Mouse (Mus musculus): ENCODE measurements around the gene Klhl28.

Gene Klhl28

GRCm38 (mm10) chr12:64965124-64966026, at the start of gene Klhl28, which contains the start of gene Togaram1:
Gene Klhl28 (minus strand): TSS chr12:64965534.
Gene Togaram1 (plus strand): TSS chr12:64965804.
- peak; percentile 100 for DNase-seq (ENCODE audit: low read depth, low spot score)

DNA sequence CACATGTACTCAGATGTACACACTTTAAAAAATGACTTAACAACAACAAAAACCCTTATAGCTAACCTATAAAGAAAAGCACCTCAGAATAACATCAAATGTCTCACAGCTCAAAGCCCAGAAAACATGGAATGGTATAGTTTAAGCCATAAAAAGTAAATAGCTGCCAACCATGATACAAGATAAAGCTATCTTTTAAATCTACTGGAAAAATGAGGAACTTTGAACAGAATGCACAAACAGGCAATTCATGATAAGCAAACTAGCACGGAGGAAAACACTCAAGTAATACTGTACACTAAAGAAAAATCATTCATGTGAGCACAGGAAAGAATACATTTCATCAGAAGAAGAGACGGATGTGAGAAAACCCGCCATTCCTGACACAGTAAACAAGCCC, 42.4 kb upstream of the Klhl28 start:
- DNase-seq (ENCODE audit: low read depth, low spot score): no peak

- DNase-seq (ENCODE audit: low read depth, low spot score): no peak
Measured at GRCm38 (mm10) chr12:64977518-64977917, 12.2 kb upstream of the Klhl28 start.

DNA sequence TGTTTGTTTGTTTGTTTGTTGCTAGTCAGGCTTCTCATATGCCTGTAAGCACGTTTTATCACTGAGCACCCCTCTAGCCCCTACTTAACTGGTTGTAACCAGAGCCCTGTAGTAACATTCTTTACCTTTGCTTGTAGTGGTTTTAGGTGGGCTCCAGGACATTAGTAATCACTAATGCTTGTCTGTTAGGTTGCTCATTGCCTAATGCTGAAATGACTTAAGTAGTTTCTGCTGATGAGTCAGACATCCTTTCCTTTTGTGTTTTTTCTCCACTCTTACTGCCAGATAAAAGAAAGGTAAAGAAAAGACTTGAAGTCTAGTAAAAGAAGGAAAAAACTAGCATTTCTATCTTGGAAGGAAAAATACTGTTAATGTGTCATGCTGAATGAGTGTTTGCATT, 10.9 kb upstream of the Klhl28 start:
- DNase-seq (ENCODE audit: low read depth, low spot score): no peak

GRCm38 (mm10) chr12:64975558-64975957, 10.2 kb upstream of the Klhl28 start:
- no peak for DNase-seq (ENCODE audit: low read depth, low spot score)

DNA sequence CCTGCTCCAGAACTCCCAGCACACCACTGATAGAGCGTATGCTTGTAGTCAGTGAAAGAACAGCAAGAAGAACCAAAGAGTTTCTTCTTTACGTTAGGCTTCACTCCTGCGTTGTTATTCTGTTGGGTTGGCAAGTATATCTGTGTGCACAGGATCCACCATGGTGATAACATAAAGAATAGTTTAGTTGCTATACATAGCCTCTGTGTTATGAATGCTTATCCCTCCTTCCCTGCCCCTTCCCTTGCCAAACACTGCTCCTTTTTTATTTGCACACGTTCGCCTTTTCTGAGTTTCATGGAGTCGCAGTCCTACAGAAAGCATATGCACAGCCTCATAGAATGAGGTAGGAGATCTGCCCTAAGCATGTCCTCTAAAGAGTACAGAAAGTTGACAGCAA, 6.7 kb upstream of the Klhl28 start:
- no peak for DNase-seq (ENCODE audit: low read depth, low spot score)

GRCm38 (mm10) chr12:64971399-64971798, 6.1 kb upstream of the Klhl28 start:
- no peak for DNase-seq (ENCODE audit: low read depth, low spot score)

DNA sequence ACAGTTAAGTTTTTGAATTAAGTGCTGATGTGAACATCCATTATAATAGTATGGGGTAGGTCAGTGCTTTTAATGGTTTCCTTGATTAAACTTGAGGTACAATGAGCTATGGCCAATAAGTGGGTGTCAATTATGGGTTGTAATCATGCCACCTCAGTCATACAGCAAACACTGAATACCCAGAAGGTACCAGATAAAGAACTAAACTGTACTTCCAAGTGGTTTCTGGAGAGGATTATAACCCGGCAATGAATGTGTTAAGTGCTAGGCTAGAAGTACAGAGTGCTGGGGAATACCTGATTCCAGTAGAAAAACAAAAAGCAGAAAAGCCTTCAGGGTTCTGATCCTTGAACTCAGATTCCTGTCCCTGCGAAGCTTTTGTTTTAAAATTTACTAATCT, 2.7 kb upstream of the Klhl28 start:
- DNase-seq (ENCODE audit: low read depth, low spot score): no peak

DNA sequence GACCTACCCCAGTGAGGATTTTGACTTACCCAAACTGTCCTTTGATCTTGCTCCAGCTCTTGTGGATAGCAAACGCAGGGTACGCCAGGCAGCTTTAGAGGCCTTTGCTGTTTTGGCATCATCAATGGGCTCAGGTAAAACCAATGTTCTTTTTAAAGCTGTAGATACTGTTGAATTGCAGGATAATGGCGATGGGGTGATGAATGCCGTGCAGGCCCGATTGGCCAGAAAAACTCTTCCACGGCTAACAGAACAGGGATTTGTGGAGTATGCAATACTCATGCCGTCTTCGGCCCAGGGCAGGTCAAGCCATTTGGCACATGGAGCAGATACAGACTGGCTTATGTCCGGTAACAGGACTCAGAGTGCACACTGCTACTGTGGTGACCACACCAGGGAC, 2.1 kb upstream of the Klhl28 start:
- no peak for DNase-seq (ENCODE audit: low read depth, low spot score)

GRCm38 (mm10) chr12:64966652-64967435, 1.5 kb upstream of the Klhl28 start:
- DNase-seq (ENCODE audit: low read depth, low spot score): peak; percentile 25

DNA sequence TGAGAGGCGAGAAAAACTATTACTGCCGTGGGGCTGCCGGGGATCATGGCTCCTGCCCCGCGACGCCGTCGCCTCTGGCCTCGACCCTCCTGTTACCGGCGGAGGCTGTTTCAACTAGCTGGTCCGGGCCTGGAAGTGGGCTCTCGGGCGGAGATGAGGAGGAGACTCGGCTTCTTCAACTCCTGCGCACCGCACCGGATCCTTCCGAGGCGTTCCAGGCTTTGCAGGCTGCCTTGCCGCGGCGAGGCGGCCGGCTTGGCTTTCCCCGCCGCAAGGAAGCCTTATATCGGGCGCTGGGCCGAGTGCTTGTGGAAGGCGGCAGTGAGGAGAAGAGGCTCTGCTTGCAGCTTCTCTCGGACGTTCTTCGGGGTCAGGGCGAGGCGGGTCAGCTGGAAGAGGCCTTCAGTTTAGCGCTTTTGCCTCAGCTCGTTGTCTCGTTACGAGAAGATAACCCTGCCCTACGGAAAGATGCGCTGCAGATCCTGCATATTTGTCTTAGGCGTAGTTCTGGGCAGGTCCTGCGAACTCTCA, 832 bp upstream of the Klhl28 start:
- peak; percentile 75 for DNase-seq (ENCODE audit: low read depth, low spot score)

GRCm38 (mm10) chr12:64964560-64964959, 774 bp downstream of the Klhl28 start:
- DNase-seq (ENCODE audit: low read depth, low spot score): no peak

GRCm38 (mm10) chr12:64937493-64937892, 27.8 kb downstream of the Klhl28 start:
- peak; percentile 45 for DNase-seq (ENCODE audit: low read depth, low spot score)

DNA sequence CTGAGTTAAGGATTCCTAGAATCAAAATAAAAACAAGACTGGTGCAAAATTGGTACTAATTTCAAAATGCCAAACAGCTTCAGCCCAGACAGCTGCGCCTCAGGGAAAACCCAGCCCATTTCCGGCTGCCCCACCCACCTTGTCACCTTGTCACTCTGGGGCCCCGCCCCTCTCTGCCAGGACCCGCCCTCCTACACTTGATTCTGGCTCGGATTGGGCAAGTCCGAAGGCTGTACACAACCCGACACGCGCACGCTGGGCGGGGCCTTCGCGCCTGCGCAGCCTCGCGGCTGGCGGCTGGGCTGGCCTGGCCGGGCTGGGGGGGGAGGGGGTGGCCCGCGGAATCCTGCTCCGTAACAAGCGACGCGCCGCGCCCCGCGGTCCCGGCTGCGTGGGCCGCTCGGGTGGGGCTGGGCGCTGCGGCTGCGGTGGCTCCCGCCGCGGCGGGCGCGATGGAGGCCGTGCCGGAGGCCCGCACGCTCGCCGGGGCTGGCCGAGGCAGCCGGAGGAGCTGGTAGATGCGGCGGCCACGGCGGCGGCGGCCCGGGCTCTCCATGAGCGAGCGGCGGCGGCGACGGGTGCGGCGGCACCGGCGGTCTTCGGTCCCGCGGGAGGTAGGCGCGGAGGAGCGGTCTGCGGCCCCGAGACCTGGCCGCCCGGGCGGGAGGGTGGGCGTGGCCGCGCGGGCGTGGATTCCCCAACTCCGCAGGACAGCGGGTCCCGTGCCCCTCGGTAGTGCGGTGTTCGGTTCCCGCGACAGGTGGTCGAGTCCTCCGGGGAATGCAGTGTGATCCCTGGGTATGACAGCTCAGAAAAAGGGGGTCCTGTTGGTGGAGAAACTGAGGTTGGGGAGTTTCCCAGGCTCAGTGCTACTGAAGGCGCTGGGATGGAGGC, 47.5 kb downstream of the Klhl28 start, which contains the start of gene Gm527:
Gene Gm527, plus strand, starts transcription at position 329 of the 894 bp plus-strand sequence.
- peak; percentile 96 for DNase-seq (ENCODE audit: low read depth, low spot score)

GRCm38 (mm10) chr12:64916735-64917134, 48.6 kb downstream of the Klhl28 start:
- DNase-seq (ENCODE audit: low read depth, low spot score): no peak

DNA sequence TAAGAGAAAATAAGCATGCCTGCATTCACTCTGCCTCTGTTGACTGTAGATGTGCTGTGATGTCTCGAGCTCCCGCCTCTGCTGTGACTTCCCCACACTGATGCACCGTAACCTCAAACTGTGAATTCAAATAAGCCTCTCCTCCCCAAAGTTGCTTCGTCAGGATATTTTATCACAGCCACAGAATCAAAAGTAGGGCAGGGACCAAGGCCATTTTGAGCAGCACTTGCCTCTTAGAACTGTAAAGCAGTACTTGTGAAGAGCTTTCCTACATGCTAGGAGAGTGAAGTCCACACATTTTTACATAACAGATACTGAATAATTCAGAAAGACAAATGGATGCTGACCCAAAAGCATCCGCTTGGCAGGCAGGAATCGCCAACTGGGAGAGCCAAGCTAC, 52.3 kb downstream of the Klhl28 start:
- DNase-seq (ENCODE audit: low read depth, low spot score): no peak

DNA sequence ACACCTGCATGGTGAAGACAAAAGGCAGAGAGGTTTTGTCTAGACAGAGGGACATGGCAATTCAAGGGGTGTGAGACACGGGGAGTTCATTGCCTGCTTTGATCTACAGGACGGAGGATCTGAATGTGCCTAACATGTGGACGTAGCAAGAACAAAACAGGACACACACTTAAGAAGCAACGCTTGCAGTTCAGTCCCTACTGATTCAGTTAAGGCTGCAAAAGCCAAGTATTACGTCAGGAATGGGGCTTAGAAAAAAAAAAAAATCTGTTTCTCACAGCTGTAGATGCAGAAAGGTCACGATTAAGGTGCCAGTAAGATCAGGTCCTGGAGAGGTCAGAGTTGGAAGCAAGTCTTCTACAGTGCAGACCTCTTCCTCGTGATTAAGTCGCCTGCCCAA, 62.1 kb downstream of the Klhl28 start:
- DNase-seq (ENCODE audit: low read depth, low spot score): no peak

- peak; percentile 8 for DNase-seq (ENCODE audit: low read depth, low spot score)
Measured at GRCm38 (mm10) chr12:64902506-64902905, 62.8 kb downstream of the Klhl28 start.

DNA sequence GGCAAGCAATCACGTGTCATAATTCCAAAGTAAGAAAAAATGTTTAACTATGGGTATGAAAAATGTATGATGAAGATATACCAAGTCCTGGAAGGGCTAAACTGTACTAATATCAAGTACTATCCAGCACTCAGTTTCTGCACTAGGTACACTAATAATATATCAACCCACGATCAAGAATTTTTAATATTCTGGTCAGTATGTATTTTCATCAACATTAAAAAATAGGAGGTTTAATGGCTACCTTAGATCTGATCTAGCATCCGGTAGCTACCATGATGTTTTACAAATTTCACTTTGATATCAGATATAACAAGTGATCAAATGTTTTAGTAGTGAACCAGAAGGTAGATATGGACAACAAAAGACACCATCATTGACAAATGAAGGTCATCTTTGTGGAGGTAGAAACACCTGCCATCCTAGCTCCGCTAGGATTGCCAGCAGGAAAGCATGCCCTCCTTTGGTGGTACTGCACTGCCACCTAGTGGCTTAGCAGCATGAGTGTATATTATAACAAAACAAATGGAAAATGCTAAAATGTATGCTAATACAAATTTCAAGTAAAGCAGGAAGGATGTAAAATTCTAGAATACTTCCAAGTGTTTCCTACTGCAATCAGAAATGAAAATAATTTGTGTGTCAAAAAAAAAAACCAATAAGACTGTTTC, 68.1 kb downstream of the Klhl28 start:
- DNase-seq (ENCODE audit: low read depth, low spot score): peak; percentile 60
